Mouse (Mus musculus): ENCODE results near the gene Smdt1. TPM values are rescaled to one million over a fixed set of nuclear protein-coding genes. Genes with fewer than 3 reads are reported as not detected.

Smdt1 gene
- 106 and 148 TPM in 2 replicates for polyA plus RNA-seq (2012; rRNA removed)

DNA sequence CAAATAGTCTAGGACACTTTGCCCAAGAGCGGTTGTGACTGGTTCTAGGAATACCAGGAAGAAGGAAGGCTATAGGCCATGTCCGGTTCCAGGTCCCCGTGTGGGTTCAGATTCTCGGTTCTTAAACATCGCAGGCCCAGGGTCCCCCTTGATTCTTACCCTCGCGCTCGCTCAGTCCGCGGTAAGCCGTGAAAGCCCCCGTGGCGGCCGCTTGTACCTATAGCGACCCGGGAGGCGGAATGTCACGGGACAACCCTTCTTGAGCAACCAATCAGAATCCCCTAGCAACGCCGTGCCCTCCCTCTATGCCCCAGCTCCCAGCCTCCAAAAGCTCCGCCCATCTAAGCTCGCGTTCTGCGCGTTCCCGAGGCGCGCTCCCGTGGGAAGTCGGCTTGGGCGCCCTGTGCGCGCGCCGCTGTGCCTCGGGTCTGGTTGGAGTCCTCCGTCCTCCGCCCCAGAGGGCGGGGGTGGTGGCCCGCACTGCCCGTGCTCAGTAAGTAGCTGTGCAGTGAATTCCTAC, at the start of gene Smdt1, which contains the start of the genes Naga and Pheta2:
TSS of gene Smdt1 (plus strand) at position 367 of the 520 bp plus-strand sequence.
TSS of gene Naga (minus strand) at position 333 of the 520 bp plus-strand sequence.
TSS of gene Pheta2 (plus strand) at position 350 of the 520 bp plus-strand sequence.
- H3K27me3 ChIP-seq (ENCODE audit: control insufficient read depth, insufficient read depth, low read length): no peaks in the 10 kb centered on the region
- peaks cover 8% of the 10 kb centered on the region for H3K4me1 ChIP-seq (ENCODE audit: control insufficient read depth, insufficient read depth, insufficient read length)
- H3K27ac ChIP-seq (ENCODE audit: insufficient read depth, low read length): peak within 1 kb of the TSS; percentile 27; the same call in 1 of the 2 replicates
- TF ChIP-seq POLR2A (IDR thresholded peaks at IDR 0.05; ENCODE audit: low read depth, low read length): no peak
- no peak for TF ChIP-seq CTCF (IDR thresholded peaks at IDR 0.05; ENCODE audit: extremely low read depth, insufficient read depth, insufficient read length, insufficient replicate concordance)
- peak within 1 kb of the TSS; percentile 73 for H3K4me3 ChIP-seq (ENCODE audit: extremely low read depth, insufficient read depth, insufficient read length)
- peak; percentile 83 to 89 for DNase-seq (ENCODE audit: low read depth in 1 of 2, low spot score in 2 of 2)
- under 1% methylated on average over 41 of the region's 41 CpGs for WGBS
- peaks cover 13% of the 10 kb centered on the region for H3K36me3 ChIP-seq (ENCODE audit: control insufficient read depth, insufficient read depth, low read length)

DNA sequence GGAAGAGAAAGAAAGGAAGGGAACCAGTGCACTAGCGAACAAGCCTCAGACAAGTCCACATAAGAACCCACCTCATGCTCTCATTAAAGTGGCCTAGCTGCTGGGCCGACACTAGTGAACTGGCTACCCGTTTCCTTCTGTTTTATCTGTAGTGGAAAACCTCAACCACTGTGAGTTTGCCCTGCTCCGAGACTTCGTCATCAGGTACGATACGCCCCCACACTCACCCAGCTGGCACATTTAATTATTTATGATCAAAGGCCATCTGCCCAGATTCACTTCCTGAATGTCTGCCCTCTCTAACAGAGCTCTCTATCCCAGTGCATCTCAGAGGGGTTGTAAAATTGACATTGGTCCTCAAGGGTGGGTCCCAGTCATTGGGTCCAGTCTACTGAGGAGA, 48.5 kb upstream of the Smdt1 start:
- 42% methylated on average over 7 of the region's 7 CpGs for WGBS
- Histone ChIP-seq H3K4me1 (ENCODE audit: control insufficient read depth, insufficient read depth, insufficient read length) (no peaks in the 10 kb centered on the region), H3K36me3 (ENCODE audit: control insufficient read depth, insufficient read depth, low read length) (no peaks in the 10 kb centered on the region), H3K4me3 (ENCODE audit: extremely low read depth, insufficient read depth, insufficient read length) (no peak overlapping the region), H3K27me3 (ENCODE audit: control insufficient read depth, insufficient read depth, low read length) (no peaks in the 10 kb centered on the region), H3K27ac (ENCODE audit: insufficient read depth, low read length) (no peak overlapping the region)
- no peak for DNase-seq (ENCODE audit: low read depth in 1 of 2, low spot score in 2 of 2)
- TF ChIP-seq POLR2A (IDR thresholded peaks at IDR 0.05; ENCODE audit: low read depth, low read length): no peak
- TF ChIP-seq CTCF (IDR thresholded peaks at IDR 0.05; ENCODE audit: extremely low read depth, insufficient read depth, insufficient read length, insufficient replicate concordance): no peak

DNA sequence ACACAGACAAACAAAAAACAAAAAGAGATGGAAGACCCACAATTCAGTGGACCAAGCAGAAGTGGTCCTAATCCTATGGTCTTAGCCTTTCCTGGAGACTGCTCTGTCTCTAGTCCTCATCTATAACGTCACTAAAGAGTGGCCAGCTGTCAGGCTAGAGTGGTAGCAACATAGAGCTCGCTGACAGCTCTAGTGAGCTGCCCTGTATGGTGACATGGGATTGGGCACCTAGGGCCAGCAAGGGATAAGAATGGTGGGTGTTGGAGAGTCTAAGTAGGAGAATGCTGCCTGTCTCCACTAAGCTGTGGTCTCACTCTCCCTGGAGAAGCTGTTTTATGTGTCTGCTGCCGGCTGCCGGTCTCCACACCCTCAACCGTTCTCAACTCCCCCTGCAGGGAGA, 45.9 kb upstream of the Smdt1 start:
- no peak for TF ChIP-seq CTCF (IDR thresholded peaks at IDR 0.05; ENCODE audit: extremely low read depth, insufficient read depth, insufficient read length, insufficient replicate concordance)
- TF ChIP-seq POLR2A (IDR thresholded peaks at IDR 0.05; ENCODE audit: low read depth, low read length): no peak
- H3K27ac ChIP-seq (ENCODE audit: insufficient read depth, low read length): no peak overlapping the region
- WGBS: 38% methylated on average over 5 of the region's 5 CpGs
- no peaks in the 10 kb centered on the region for H3K36me3 ChIP-seq (ENCODE audit: control insufficient read depth, insufficient read depth, low read length)
- H3K27me3 ChIP-seq (ENCODE audit: control insufficient read depth, insufficient read depth, low read length): no peaks in the 10 kb centered on the region
- H3K4me3 ChIP-seq (ENCODE audit: extremely low read depth, insufficient read depth, insufficient read length): no peak overlapping the region
- no peaks in the 10 kb centered on the region for H3K4me1 ChIP-seq (ENCODE audit: control insufficient read depth, insufficient read depth, insufficient read length)
- DNase-seq (ENCODE audit: low read depth in 1 of 2, low spot score in 2 of 2): no peak

DNA sequence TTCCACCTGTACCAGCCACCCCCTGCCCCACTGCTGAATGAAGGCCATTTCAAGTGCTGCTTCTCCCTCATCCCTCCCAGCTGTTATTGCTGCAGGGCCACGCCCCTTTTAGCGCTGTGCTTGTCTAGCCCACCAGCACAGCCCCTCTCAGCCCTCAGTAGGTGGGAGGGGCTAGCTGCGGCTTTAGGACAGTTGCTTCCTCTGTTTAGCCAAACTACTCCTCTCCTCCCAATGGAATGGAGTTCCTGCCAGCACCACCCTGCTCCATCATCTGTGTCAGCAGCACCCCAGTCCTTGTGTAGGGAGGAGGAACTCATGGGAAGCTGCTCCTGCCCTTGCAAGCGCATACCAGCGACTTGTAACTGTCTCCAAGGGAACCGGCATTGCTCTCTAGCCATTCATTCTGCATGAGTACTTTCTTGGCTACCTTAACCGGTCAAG, 45.5 kb upstream of the Smdt1 start:
- no peaks in the 10 kb centered on the region for H3K27me3 ChIP-seq (ENCODE audit: control insufficient read depth, insufficient read depth, low read length)
- H3K4me1 ChIP-seq (ENCODE audit: control insufficient read depth, insufficient read depth, insufficient read length): no peaks in the 10 kb centered on the region
- no peak for DNase-seq (ENCODE audit: low read depth in 1 of 2, low spot score in 2 of 2)
- no peak overlapping the region for H3K4me3 ChIP-seq (ENCODE audit: extremely low read depth, insufficient read depth, insufficient read length)
- H3K27ac ChIP-seq (ENCODE audit: insufficient read depth, low read length): no peak overlapping the region
- WGBS: 31% methylated on average over 7 of the region's 7 CpGs
- no peaks in the 10 kb centered on the region for H3K36me3 ChIP-seq (ENCODE audit: control insufficient read depth, insufficient read depth, low read length)
- TF ChIP-seq POLR2A (IDR thresholded peaks at IDR 0.05; ENCODE audit: low read depth, low read length): no peak
- no peak for TF ChIP-seq CTCF (IDR thresholded peaks at IDR 0.05; ENCODE audit: extremely low read depth, insufficient read depth, insufficient read length, insufficient replicate concordance)

DNA sequence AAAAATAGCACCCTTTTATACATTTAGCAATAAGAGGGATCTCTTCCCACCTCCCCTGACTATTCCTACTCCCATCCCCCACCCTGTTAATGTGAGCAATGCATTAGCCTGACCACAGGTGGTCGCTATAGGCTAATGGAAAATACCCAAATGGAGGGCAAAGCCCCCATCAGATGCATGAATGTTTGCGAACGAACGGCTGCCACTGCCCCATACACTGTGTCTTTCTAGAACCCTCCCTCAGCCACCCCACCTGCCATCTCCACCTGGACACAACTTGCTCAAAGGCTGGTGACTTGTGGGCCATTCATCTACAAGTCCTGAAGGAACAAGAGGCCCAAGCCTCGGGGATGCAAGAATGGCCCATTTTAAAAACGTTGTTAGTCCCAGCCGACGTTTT, 44.7 kb upstream of the Smdt1 start:
- DNase-seq (ENCODE audit: low read depth in 1 of 2, low spot score in 2 of 2): no peak
- Histone ChIP-seq H3K4me1 (ENCODE audit: control insufficient read depth, insufficient read depth, insufficient read length) (no peaks in the 10 kb centered on the region; the same call in 1 of the 2 replicates), H3K27ac (ENCODE audit: insufficient read depth, low read length) (no peak overlapping the region), H3K4me3 (ENCODE audit: extremely low read depth, insufficient read depth, insufficient read length) (no peak overlapping the region), H3K27me3 (ENCODE audit: control insufficient read depth, insufficient read depth, low read length) (no peaks in the 10 kb centered on the region), H3K36me3 (ENCODE audit: control insufficient read depth, insufficient read depth, low read length) (no peaks in the 10 kb centered on the region)
- WGBS: 56% methylated on average over 8 of the region's 8 CpGs
- TF ChIP-seq CTCF (IDR thresholded peaks at IDR 0.05; ENCODE audit: extremely low read depth, insufficient read depth, insufficient read length, insufficient replicate concordance): no peak
- no peak for TF ChIP-seq POLR2A (IDR thresholded peaks at IDR 0.05; ENCODE audit: low read depth, low read length)

DNA sequence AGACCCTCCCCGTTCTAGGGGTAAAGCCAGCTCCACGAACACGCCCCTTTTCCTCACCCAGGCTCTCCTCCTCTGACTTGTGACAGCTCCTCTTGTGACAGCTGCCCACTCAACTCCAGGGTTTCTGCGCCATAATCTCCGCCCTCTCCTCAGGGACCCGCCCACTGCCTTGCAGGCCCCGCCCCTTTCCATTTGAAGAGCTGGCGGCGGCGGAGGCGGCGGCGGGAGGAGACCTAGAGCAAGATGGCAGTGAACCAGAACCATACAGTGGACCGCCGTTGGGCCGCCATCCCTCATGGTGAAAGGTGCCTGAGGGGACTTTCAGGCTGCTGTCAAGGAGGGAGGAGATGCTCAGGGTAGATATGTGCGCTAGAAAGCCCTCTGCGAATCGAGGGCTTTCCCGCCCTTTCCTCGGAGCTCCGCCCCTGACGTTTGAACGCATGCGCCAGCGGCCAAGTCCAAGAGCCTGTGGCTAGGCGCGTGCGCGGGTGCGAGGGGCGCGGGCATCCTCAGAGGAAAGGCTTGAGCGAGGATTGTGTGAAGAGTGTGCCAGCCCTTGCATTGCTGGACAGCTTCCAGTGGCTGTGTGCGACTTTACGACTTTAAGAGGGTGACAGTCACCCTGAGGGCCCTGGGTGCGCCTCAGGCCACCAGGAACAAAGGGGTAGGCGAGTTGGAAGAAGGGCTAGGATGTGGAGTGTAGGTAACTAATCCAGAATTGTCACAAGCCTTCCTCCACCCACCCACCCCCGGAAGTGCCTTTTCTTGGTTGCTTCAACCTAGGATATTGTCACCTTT, 39.8 kb upstream of the Smdt1 start, which contains the start of gene Wbp2nl:
TSS of gene Wbp2nl (plus strand) at position 191 of the 798 bp plus-strand sequence.
- H3K36me3 ChIP-seq (ENCODE audit: control insufficient read depth, insufficient read depth, low read length): no peaks in the 10 kb centered on the region
- H3K27me3 ChIP-seq (ENCODE audit: control insufficient read depth, insufficient read depth, low read length): no peaks in the 10 kb centered on the region; the same call in 1 of the 2 replicates
- DNase-seq (ENCODE audit: low read depth in 1 of 2, low spot score in 2 of 2): no peak
- 67% methylated on average over 39 of the region's 39 CpGs for WGBS
- no peaks in the 10 kb centered on the region; the same call in 1 of the 2 replicates for H3K4me1 ChIP-seq (ENCODE audit: control insufficient read depth, insufficient read depth, insufficient read length)
- H3K27ac ChIP-seq (ENCODE audit: insufficient read depth, low read length): no peak within 1 kb of the TSS
- H3K4me3 ChIP-seq (ENCODE audit: extremely low read depth, insufficient read depth, insufficient read length): no peak within 1 kb of the TSS
- TF ChIP-seq CTCF (IDR thresholded peaks at IDR 0.05; ENCODE audit: extremely low read depth, insufficient read depth, insufficient read length, insufficient replicate concordance) (no peak), POLR2A (IDR thresholded peaks at IDR 0.05; ENCODE audit: low read depth, low read length) (no peak)
